9 mouse cellular contexts compared by ENCODE assay signal in the genomic region with DNA sequence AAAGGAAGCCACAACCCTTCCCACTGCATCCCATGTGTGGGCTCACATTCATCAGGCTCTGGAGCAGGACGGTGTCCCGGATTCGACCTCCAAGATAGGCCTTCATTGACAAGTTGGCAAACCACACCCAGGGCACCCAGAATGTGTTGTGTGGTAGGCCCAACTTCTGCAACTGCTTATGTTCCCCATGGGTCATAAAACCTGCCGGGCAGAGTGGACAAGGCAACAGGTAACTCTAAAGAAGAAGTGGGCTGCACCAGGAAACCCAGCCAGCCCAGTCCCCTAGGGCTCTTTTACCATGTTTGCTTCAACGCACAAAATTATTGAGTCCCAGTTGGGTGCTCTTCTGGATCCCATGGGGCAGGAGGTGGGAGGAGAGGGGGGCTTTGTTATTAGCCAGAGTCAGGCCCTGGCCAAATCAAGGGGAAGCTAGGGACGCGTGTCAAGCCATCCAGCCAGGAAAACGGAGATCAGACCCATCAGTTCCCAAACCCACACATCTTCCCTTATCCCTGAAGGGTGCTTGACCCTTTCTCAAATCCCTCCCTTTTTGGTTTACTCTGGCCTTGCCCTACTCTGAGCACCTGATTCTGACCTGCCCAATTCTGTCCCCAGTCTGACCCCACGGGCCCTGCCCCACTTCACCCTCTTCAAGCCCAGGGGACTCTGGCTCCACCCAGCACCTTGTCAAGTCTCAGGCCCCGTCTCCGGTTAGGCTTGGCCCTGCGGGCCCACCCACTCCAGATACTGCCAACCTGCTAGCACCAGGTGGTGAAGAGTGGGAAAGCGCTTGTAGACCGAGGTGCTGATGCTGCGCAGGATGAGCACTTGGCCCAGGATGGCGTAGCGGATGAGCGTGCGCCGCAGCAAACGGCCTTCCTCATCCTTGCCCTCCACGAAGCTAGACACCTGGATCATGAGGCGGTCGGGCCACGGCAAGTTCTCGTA. TPM values are rescaled to one million over a fixed set of nuclear protein-coding genes. Genes with fewer than 3 reads are reported as not detected.
DNase-seq lines count a peak whose midpoint lies in the region; ATAC-seq and TF ChIP-seq lines count a peak whose summit lies in the region.
"Had no signal": no experiment of that assay in that cellular context is flagged by ENCODE, and none has a peak within 500 bp of the region (broad histone marks: within the 10 kb centered on the region; RNA-seq: fewer than 3 reads in every experiment).

No protein-coding gene starts in this region.

- peak overlapping the region; percentile 3 for H3K9ac ChIP-seq in ES-Bruce4 (ENCODE audit: low read depth, poor library complexity, severe bottlenecking)
- no peak overlapping the region; the same call in 1 of the 2 replicates for H3K9ac ChIP-seq in forebrain, embryonic 15.5 days (replicated peaks)
- H3K9ac ChIP-seq in liver, postnatal 0 days (replicated peaks), result no peak overlapping the region

- H3K27me3 ChIP-seq in ES-Bruce4 (ENCODE audit: control insufficient read depth, insufficient read depth, low read length, poor library complexity, severe bottlenecking), result no peaks in the 10 kb centered on the region
- H3K27me3 ChIP-seq in forebrain, embryonic 15.5 days, result no peaks in the 10 kb centered on the region
- H3K27me3 ChIP-seq in liver, postnatal 0 days (ENCODE audit: insufficient read depth, low read length), result no peaks in the 10 kb centered on the region
- H3K27me3 ChIP-seq: CH12.LX had no signal

- ATAC-seq in forebrain, embryonic 15.5 days (replicated peaks), result peak; percentile 69
- ATAC-seq in liver, postnatal 0 days, result no peak

- H3K4me1 ChIP-seq in ES-Bruce4 (ENCODE audit: control insufficient read depth, insufficient read depth, low read length), result no peaks in the 10 kb centered on the region
- H3K4me1 ChIP-seq in forebrain, embryonic 15.5 days, result peaks cover 9% of the 10 kb centered on the region
- H3K4me1 ChIP-seq in liver, postnatal 0 days (ENCODE audit: insufficient read depth), result peaks cover 14% of the 10 kb centered on the region

- no peak overlapping the region for H3K27ac ChIP-seq in ES-Bruce4 (ENCODE audit: insufficient read depth, low read length)
- no peak overlapping the region for H3K27ac ChIP-seq in forebrain, embryonic 15.5 days (replicated peaks)
- no peak overlapping the region for H3K27ac ChIP-seq in liver, postnatal 0 days (ENCODE audit: low read depth)

- peak; percentile 92 for DNase-seq in heart, adult 11 months
- DNase-seq in heart, adult 8-10 months (ENCODE audit: low spot score), result no peak
- DNase-seq in liver, postnatal 0 days, result no peak
- DNase-seq in retina, embryonic 14.5 days (ENCODE audit: low spot score), result no peak
- no peak for DNase-seq in thymus, postnatal 4 days
- DNase-seq in gastrocnemius, postnatal 36 days, result no peak

- intact Hi-C loops in gastrocnemius, postnatal 36 days (cut with DNase I), result no loop called here

- TF ChIP-seq POLR2A in ES-Bruce4 (IDR thresholded peaks at IDR 0.05; ENCODE audit: insufficient read depth, low read length), result no peak

- no peaks in the 10 kb centered on the region for H3K36me3 ChIP-seq in ES-Bruce4 (ENCODE audit: control insufficient read depth, insufficient read depth, low read length, poor library complexity, severe bottlenecking)
- H3K36me3 ChIP-seq in forebrain, embryonic 15.5 days, result no peaks in the 10 kb centered on the region
- no peaks in the 10 kb centered on the region for H3K36me3 ChIP-seq in liver, postnatal 0 days (replicated peaks; ENCODE audit: insufficient read depth, low read length)

- H3K4me2 ChIP-seq in forebrain, embryonic 15.5 days (replicated peaks), result peak overlapping the region; percentile 47
- H3K4me2 ChIP-seq in liver, postnatal 0 days (ENCODE audit: low read depth, low read length), result peak overlapping the region; percentile 16

- no peak for TF ChIP-seq EP300 in ES-Bruce4 (IDR thresholded peaks at IDR 0.05; ENCODE audit: insufficient read depth, low read depth, low read length)
- TF ChIP-seq EP300 in liver, postnatal 0 days (IDR thresholded peaks at IDR 0.05; ENCODE audit: low read depth), result no peak

- TF ChIP-seq CTCF in ES-Bruce4 (IDR thresholded peaks at IDR 0.05; ENCODE audit: low read depth, low read length), result no peak
- no peak for TF ChIP-seq CTCF in liver, postnatal 0 days (IDR thresholded peaks at IDR 0.05; ENCODE audit: low read depth)

- H3K4me3 ChIP-seq in ES-Bruce4 (ENCODE audit: low read depth, low read length), result peak overlapping the region; percentile 65
- peak overlapping the region; percentile 35 for H3K4me3 ChIP-seq in forebrain, embryonic 15.5 days
- no peak overlapping the region for H3K4me3 ChIP-seq in liver, postnatal 0 days (ENCODE audit: low read depth, low read length)

- no peaks in the 10 kb centered on the region for H3K9me3 ChIP-seq in ES-Bruce4 (replicated peaks; ENCODE audit: control insufficient read depth, insufficient read depth, low read length, poor library complexity, severe bottlenecking)
- no peaks in the 10 kb centered on the region for H3K9me3 ChIP-seq in forebrain, embryonic 15.5 days
- no peaks in the 10 kb centered on the region for H3K9me3 ChIP-seq in liver, postnatal 0 days (ENCODE audit: low read length)

- WGBS in forebrain, embryonic 15.5 days, result 42% methylated on average over 26 of the region's 26 CpGs
- 59% methylated on average over 26 of the region's 26 CpGs for WGBS in liver, postnatal 0 days (ENCODE audit: insufficient replicate concordance)

RNA-seq across cellular contexts. Expression of gene Best1, which starts 9.1 kb away (rescaled TPM):
- total RNA-seq in heart, adult 8-10 months (2022), result under 1 TPM in 2 of 4 experiments, not detected in 2; 0.14 to 0.65 TPM
- polyA plus RNA-seq in ES-Bruce4 (2011; ENCODE audit: insufficient read depth, insufficient read length, low read depth, missing spikeins), result 1.4 and 3.1 TPM in 2 replicates
- polyA plus RNA-seq in forebrain, embryonic 15.5 days (2015; fragmentation: Nextera tagmentation; extraction: Ambion mirVana), result 1.2 and 1.3 TPM in 2 replicates
- polyA plus RNA-seq in liver, postnatal 0 days (2015; fragmentation: Nextera tagmentation; extraction: Ambion mirVana), result 0.08 and 0.13 TPM in 2 replicates
- under 1 TPM in 1 of 2 experiments, not detected in 1; 0.15 TPM for total RNA-seq in gastrocnemius, postnatal 36 days (2021)

RNA-seq across cellular contexts. Expression of gene Rab3il1, which starts 9.2 kb away (rescaled TPM):
- total RNA-seq in heart, adult 8-10 months (2022), result 1 to 10 TPM; 6.3 to 8.1 (median 7.5) TPM
- polyA plus RNA-seq in ES-Bruce4 (2011; ENCODE audit: insufficient read depth, insufficient read length, low read depth, missing spikeins), result 3.2 and 4.1 TPM in 2 replicates
- polyA plus RNA-seq in forebrain, embryonic 15.5 days (2015; fragmentation: Nextera tagmentation; extraction: Ambion mirVana), result 17.3 and 17.9 TPM in 2 replicates
- polyA plus RNA-seq in liver, postnatal 0 days (2015; fragmentation: Nextera tagmentation; extraction: Ambion mirVana), result 74.9 and 80.9 TPM in 2 replicates
- total RNA-seq in gastrocnemius, postnatal 36 days (2021), result 1 to 10 TPM; 4.5 to 4.6 TPM

RNA-seq across cellular contexts. Expression of gene Fth1, which starts 11.9 kb away (rescaled TPM):
- 1,000 to 10,000 TPM; 2,773 to 3,210 (median 2,950) TPM for total RNA-seq in heart, adult 8-10 months (2022)
- 606 and 634 TPM in 2 replicates for polyA plus RNA-seq in ES-Bruce4 (2011; ENCODE audit: insufficient read depth, insufficient read length, low read depth, missing spikeins)
- 1,475 and 1,516 TPM in 2 replicates for polyA plus RNA-seq in forebrain, embryonic 15.5 days (2015; fragmentation: Nextera tagmentation; extraction: Ambion mirVana)
- polyA plus RNA-seq in liver, postnatal 0 days (2015; fragmentation: Nextera tagmentation; extraction: Ambion mirVana), result 4,793 and 5,083 TPM in 2 replicates
- total RNA-seq in gastrocnemius, postnatal 36 days (2021), result 1,000 to 10,000 TPM; 1,946 to 2,068 TPM

RNA-seq across cellular contexts. Expression of gene Fads3, which starts 49.1 kb away (rescaled TPM):
- 10 to 100 TPM; 34.9 to 43.8 (median 37.4) TPM for total RNA-seq in heart, adult 8-10 months (2022)
- 0.81 and 3.1 TPM in 2 replicates for polyA plus RNA-seq in ES-Bruce4 (2011; ENCODE audit: insufficient read depth, insufficient read length, low read depth, missing spikeins)
- 14.0 and 15.3 TPM in 2 replicates for polyA plus RNA-seq in forebrain, embryonic 15.5 days (2015; fragmentation: Nextera tagmentation; extraction: Ambion mirVana)
- polyA plus RNA-seq in liver, postnatal 0 days (2015; fragmentation: Nextera tagmentation; extraction: Ambion mirVana), result 1.7 and 2.0 TPM in 2 replicates
- total RNA-seq in gastrocnemius, postnatal 36 days (2021), result 1 to 10 TPM; 2.4 to 2.9 TPM
